Mouse (Mus musculus) hindbrain, embryonic 15.5 days (tissue): Measurements from ENCODE around the gene Trim75. TPM values are rescaled to one million over a fixed set of nuclear protein-coding genes. Genes with fewer than 3 reads are reported as not detected.

ENCODE experiments used
- ATAC-seq: fragments of 200-750 bp; cut with Nextera tagmentation; 2 replicates; pipeline ENCODE4 v1.8.0; 2017; ENCODE audit warnings: low read depth, moderate number of reproducible peaks, moderate TSS enrichment; ENCODE audit not compliant: low FRiP score
- H3K27ac ChIP-seq: fragments of 300-500 bp; sonication (generic); replicated peaks from 2 replicates; pipeline ENCODE4 v1.5.1; 2015; ENCODE audit warnings: mild to moderate bottlenecking, inconsistent platforms
- H3K27me3 ChIP-seq: fragments of 300-500 bp; sonication (generic); 2 replicates; pipeline ENCODE4 v1.6.1; 2015; ENCODE audit warnings: control low read depth, inconsistent platforms
- H3K36me3 ChIP-seq: fragments of 300-500 bp; sonication (generic); 2 replicates; pipeline ENCODE4 v1.6.1; 2015; ENCODE audit warnings: control low read depth, inconsistent platforms
- H3K4me1 ChIP-seq: fragments of 300-500 bp; sonication (generic); replicated peaks from 2 replicates; pipeline ENCODE4 v1.6.1; 2015; ENCODE audit warnings: control low read depth, inconsistent platforms
- H3K4me2 ChIP-seq: fragments of 300-500 bp; sonication (generic); 2 replicates; pipeline ENCODE4 v1.6.1; 2015; ENCODE audit warnings: moderate library complexity, mild to moderate bottlenecking, inconsistent platforms
- H3K4me3 ChIP-seq: fragments of 300-500 bp; sonication (generic); 2 replicates; pipeline ENCODE4 v1.5.1; 2015; ENCODE audit warnings: mild to moderate bottlenecking, inconsistent platforms
- H3K9ac ChIP-seq: fragments of 300-500 bp; sonication (generic); 2 replicates; pipeline ENCODE4 v1.6.1; 2015; ENCODE audit warnings: inconsistent platforms
- H3K9me3 ChIP-seq: fragments of 300-500 bp; sonication (generic); 2 replicates; pipeline ENCODE4 v1.6.1; 2016; ENCODE audit warnings: control low read depth, inconsistent platforms
- WGBS: fragments of 180-500 bp; shearing (Covaris S2); methylation state at CpG from one replicate; pipeline ENCODE4 v1.1.7; 2015; 5-methylcytosine and 5-hydroxymethylcytosine counted together
- polyA plus RNA-seq: library from polyadenylated mRNA; unstranded; fragments of >200 nt; fragmentation: Nextera tagmentation; extraction: Ambion mirVana; gene quantifications from 2 replicates; pipeline ENCODE4 v1.2.1, GENCODE M21; 2015

Gene Trim75
- polyA plus RNA-seq, 1 experiment from 2014 or later = 0.04 TPM

DNA sequence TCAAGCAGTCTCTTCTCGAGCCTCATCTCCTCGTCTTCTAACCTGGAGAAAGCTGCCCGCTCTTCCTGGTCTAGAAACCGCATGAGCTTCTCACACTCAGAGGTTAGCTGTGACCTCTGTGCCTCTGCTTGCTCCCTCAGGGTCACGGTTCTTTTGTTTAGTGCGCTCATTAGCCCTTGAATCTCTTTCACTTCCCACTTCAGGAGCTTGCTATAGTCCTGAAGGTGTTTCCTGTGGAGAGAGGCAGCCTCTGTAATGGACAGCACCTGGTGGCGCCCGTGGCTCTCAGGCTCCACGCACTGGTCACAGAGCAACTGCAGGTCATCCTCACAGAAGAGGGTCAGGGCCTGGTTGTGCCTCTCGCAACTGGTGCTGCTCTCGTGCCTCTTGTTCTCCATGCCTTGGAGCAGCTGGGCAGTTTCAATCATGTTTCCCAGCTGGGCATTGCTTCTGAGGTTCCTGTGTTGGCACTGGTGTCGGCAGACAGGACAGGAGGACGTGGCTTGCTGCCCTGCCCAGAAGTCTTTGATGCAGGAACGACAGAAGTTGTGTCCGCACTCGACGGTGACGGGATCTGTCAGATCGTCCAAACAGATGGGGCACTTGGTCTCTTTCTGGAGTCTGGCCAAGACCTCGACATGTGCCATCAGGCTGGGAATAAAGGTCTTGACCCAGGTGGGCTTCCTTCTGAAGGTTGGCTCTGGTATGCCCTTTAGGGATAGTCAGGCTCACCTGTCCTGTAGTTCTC lies 4.3 kb downstream of the Trim75 start:
- no peaks in the 10 kb centered on the region for H3K27me3 ChIP-seq
- H3K9ac ChIP-seq = no peak overlapping the region
- no peaks in the 10 kb centered on the region for H3K4me1 ChIP-seq
- H3K36me3 ChIP-seq = no peaks in the 10 kb centered on the region
- no peak for ATAC-seq
- no peaks in the 10 kb centered on the region for H3K9me3 ChIP-seq
- no peak overlapping the region for H3K4me2 ChIP-seq
- 67% methylated on average over 20 of the region's 20 CpGs for WGBS
- no peak overlapping the region for H3K4me3 ChIP-seq
- H3K27ac ChIP-seq = no peak overlapping the region

- Histone ChIP-seq H3K4me3 (no peak overlapping the region), H3K9ac (no peak overlapping the region), H3K4me1 (no peaks in the 10 kb centered on the region), H3K36me3 (peaks cover 24% of the 10 kb centered on the region), H3K9me3 (no peaks in the 10 kb centered on the region), H3K27me3 (no peaks in the 10 kb centered on the region), H3K4me2 (no peak overlapping the region), H3K27ac (no peak overlapping the region)
- no peak for ATAC-seq
These were observed 24.8 kb downstream of the Trim75 start for GRCm38 (mm10) chr8:64962836-64963235.

GRCm38 (mm10) chr8:64959025-64959424 lies 28.6 kb downstream of the Trim75 start:
- Histone ChIP-seq H3K27ac (no peak overlapping the region), H3K9me3 (no peaks in the 10 kb centered on the region), H3K9ac (no peak overlapping the region), H3K27me3 (no peaks in the 10 kb centered on the region), H3K36me3 (peaks cover 22% of the 10 kb centered on the region), H3K4me2 (no peak overlapping the region), H3K4me3 (no peak overlapping the region), H3K4me1 (no peaks in the 10 kb centered on the region)
- no peak for ATAC-seq
- WGBS = 87% methylated on average over 9 of the region's 9 CpGs

- 80% methylated on average over 6 of the region's 6 CpGs for WGBS
- ATAC-seq = no peak
- H3K9me3 ChIP-seq = no peaks in the 10 kb centered on the region
- H3K36me3 ChIP-seq = no peaks in the 10 kb centered on the region
- H3K9ac ChIP-seq = no peak overlapping the region
- H3K27me3 ChIP-seq = no peaks in the 10 kb centered on the region
- no peak overlapping the region for H3K4me3 ChIP-seq
- no peak overlapping the region for H3K4me2 ChIP-seq
- peaks cover 7% of the 10 kb centered on the region for H3K4me1 ChIP-seq
- H3K27ac ChIP-seq = no peak overlapping the region
These were observed 35.5 kb downstream of the Trim75 start for GRCm38 (mm10) chr8:64952101-64952500.

GRCm38 (mm10) chr8:64948371-64948770 lies 39.3 kb downstream of the Trim75 start:
- peak overlapping the region; percentile 80; the same call in 1 of the 2 replicates for H3K4me3 ChIP-seq

DNA sequence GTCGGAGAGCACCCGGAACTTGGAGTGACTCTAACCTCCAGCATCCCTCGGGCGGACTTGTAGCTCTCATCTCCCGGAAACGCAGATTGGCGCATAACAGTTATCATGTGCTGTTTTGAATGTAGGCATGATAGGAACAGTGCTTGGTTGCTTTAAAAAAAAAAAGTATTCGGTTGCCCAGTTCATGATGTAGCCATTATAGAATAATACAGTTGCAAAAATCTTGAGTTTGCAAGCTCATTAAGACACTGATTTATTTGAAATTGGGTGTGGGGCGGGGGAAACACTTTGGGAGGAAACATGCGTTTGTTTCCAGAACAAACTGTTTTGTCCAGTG lies 40.0 kb downstream of the Trim75 start:
- 11% methylated on average over 10 of the region's 10 CpGs for WGBS
- H3K4me1 ChIP-seq = peaks cover 11% of the 10 kb centered on the region
- peak overlapping the region; percentile 74 for H3K9ac ChIP-seq
- no peaks in the 10 kb centered on the region for H3K9me3 ChIP-seq
- peak overlapping the region; percentile 58 for H3K4me2 ChIP-seq
- no peaks in the 10 kb centered on the region for H3K27me3 ChIP-seq
- peak overlapping the region; percentile 80 for H3K4me3 ChIP-seq
- no peaks in the 10 kb centered on the region for H3K36me3 ChIP-seq
- no peak for ATAC-seq
- peak overlapping the region; percentile 82 for H3K27ac ChIP-seq

More at GRCm38 (mm10) chr8:64948371-64948770, 39.3 kb downstream of the Trim75 start:
- 94% methylated on average over 1 of the region's 1 CpGs for WGBS
- no peak overlapping the region for H3K9ac ChIP-seq
- H3K4me2 ChIP-seq = peak overlapping the region; percentile 58
- H3K9me3 ChIP-seq = no peaks in the 10 kb centered on the region
- no peaks in the 10 kb centered on the region for H3K36me3 ChIP-seq
- no peak for ATAC-seq
- no peak overlapping the region for H3K27ac ChIP-seq
- no peaks in the 10 kb centered on the region for H3K27me3 ChIP-seq
- H3K4me1 ChIP-seq = peaks cover 7% of the 10 kb centered on the region

- Histone ChIP-seq H3K27me3 (no peaks in the 10 kb centered on the region), H3K27ac (peak within 1 kb of the TSS; percentile 82), H3K4me1 (peaks cover 14% of the 10 kb centered on the region), H3K36me3 (no peaks in the 10 kb centered on the region), H3K4me2 (peak within 1 kb of the TSS; percentile 58), H3K9me3 (no peaks in the 10 kb centered on the region), H3K4me3 (peak within 1 kb of the TSS; percentile 80), H3K9ac (peak within 1 kb of the TSS; percentile 74)
- 1% methylated on average over 72 of the region's 73 CpGs for WGBS
- peak; percentile 95 for ATAC-seq
These were observed 40.6 kb downstream of the Trim75 start, which contains the start of gene Tmem192 for GRCm38 (mm10) chr8:64946820-64947697. TSS of gene Tmem192 (plus strand) at chr8:64947185.

DNA sequence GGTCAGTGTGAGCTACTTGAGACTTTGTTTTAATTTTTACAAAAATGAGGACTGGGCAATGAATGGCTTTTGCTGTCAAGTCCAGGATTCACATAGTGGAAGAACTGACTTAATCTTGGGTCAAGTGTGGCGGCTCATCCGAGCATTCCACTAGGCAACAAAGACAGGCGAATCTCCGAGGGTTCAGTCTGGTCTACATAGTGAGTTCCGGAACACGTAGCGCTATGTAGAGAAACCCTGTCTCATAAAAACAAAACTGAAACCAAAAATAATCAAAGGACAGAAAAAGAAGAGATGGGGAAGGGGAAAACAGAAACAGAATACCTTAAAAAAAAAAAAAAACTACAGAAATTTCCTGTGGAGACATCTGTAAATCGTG lies 41.2 kb downstream of the Trim75 start:
- Histone ChIP-seq H3K4me2 (peak overlapping the region; percentile 58), H3K9me3 (no peaks in the 10 kb centered on the region), H3K27me3 (no peaks in the 10 kb centered on the region), H3K36me3 (no peaks in the 10 kb centered on the region), H3K4me3 (peak overlapping the region; percentile 80), H3K9ac (no peak overlapping the region), H3K27ac (no peak overlapping the region), H3K4me1 (peaks cover 17% of the 10 kb centered on the region)
- ATAC-seq = no peak
- 59% methylated on average over 8 of the region's 8 CpGs for WGBS

DNA sequence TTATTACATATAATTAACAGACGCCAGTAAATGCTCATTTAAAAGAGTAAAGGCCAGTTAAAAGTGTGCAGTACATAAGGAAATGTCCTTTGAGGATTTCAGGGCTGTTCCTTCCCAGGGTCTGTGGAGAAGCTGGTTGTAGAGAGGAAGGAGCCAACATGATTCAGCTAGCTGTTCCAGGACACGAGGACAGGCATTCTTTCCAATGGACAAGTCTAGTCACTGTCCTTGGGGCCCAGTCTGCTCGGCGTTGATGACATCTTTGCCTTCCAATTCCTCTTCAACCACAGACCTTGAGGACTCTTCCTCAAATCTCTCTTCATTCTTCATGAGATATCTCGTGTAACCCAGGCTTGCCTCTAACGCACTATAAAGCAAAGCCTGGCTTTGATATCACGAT lies 42.0 kb downstream of the Trim75 start:
- Histone ChIP-seq H3K9me3 (no peaks in the 10 kb centered on the region), H3K4me3 (no peak overlapping the region), H3K9ac (no peak overlapping the region), H3K36me3 (no peaks in the 10 kb centered on the region), H3K4me1 (peaks cover 17% of the 10 kb centered on the region), H3K27ac (no peak overlapping the region), H3K27me3 (no peaks in the 10 kb centered on the region), H3K4me2 (no peak overlapping the region)
- ATAC-seq = no peak
- 81% methylated on average over 7 of the region's 7 CpGs for WGBS

DNA sequence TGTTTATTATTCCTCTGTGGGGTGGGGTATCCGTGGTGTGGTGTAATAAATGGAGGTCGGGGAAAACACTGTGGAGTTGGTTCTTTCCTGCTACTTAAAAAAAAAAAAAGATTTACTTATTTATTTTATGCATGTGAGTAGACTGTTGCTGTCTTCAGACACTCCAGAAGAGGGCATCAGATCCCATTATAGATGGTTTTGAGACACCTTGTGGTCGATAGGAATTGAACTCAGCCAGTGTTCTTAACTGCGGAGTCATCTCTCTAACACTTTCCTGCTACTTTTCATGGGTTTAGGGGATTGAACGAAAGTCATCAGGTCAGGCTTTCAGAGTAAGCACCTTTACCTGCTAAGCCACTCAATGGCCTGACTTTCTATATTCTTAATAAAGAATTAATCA lies 42.8 kb downstream of the Trim75 start:
- H3K9ac ChIP-seq = no peak overlapping the region
- no peaks in the 10 kb centered on the region for H3K27me3 ChIP-seq
- no peak overlapping the region for H3K27ac ChIP-seq
- H3K4me2 ChIP-seq = no peak overlapping the region
- H3K36me3 ChIP-seq = no peaks in the 10 kb centered on the region
- H3K4me3 ChIP-seq = no peak overlapping the region
- WGBS = 22% methylated on average over 5 of the region's 5 CpGs
- ATAC-seq = no peak
- H3K9me3 ChIP-seq = no peaks in the 10 kb centered on the region
- peaks cover 17% of the 10 kb centered on the region for H3K4me1 ChIP-seq

GRCm38 (mm10) chr8:64942946-64943345 lies 44.7 kb downstream of the Trim75 start:
- Histone ChIP-seq H3K9me3 (no peaks in the 10 kb centered on the region), H3K9ac (no peak overlapping the region), H3K4me3 (no peak overlapping the region), H3K27me3 (no peaks in the 10 kb centered on the region), H3K4me2 (peak overlapping the region; percentile 14; the same call in 1 of the 2 replicates), H3K36me3 (no peaks in the 10 kb centered on the region), H3K27ac (no peak overlapping the region), H3K4me1 (peaks cover 10% of the 10 kb centered on the region)
- WGBS = 17% methylated on average over 5 of the region's 5 CpGs
- ATAC-seq = no peak

GRCm38 (mm10) chr8:64941495-64941894 lies 46.1 kb downstream of the Trim75 start:
- Histone ChIP-seq H3K36me3 (no peaks in the 10 kb centered on the region), H3K4me3 (no peak overlapping the region), H3K9ac (no peak overlapping the region), H3K27me3 (no peaks in the 10 kb centered on the region), H3K4me2 (no peak overlapping the region), H3K9me3 (no peaks in the 10 kb centered on the region), H3K27ac (no peak overlapping the region), H3K4me1 (peaks cover 10% of the 10 kb centered on the region)
- WGBS = 9% methylated on average over 9 of the region's 9 CpGs
- peak; percentile 31 for ATAC-seq
